Mouse (Mus musculus) CH12.LX (cell line): ENCODE measurements at regions not wholly inside any gene's neighbourhood (a gene's known extent, or its start where the extent isn't known, plus 50 kb on each side); places are given as distances from the start of the nearest gene placed in this dataset.

Experiments used
- DNase-seq: peaks from one replicate; pipeline ENCODE4 v3.0.0-alpha.2; 2013; ENCODE audit errors: extremely low read depth
- H3K27ac ChIP-seq: 2 replicates; pipeline ENCODE4 v1.5.1; 2012; ENCODE audit warnings: low read depth, mild to moderate bottlenecking, control low read depth, moderate library complexity; ENCODE audit not compliant: insufficient read depth
- H3K27me3 ChIP-seq: replicated peaks from 2 replicates; pipeline ENCODE3; 2012; ENCODE audit warnings: inconsistent platforms
- H3K36me3 ChIP-seq, 2 experiments: replicated peaks in 1 of 2; 2 replicates each; pipeline versions ENCODE3 to v1.6.1; 2012; ENCODE audit warnings: inconsistent platforms in 1 of 2, low read length in 1 of 2, mild to moderate bottlenecking in 1 of 2, mixed read lengths in 1 of 2, moderate library complexity in 1 of 2; ENCODE audit not compliant: control insufficient read depth in 1 of 2, insufficient read depth in 1 of 2
- H3K4me1 ChIP-seq, 2 experiments: 2 replicates each; pipeline ENCODE4 v1.6.1; 2012; ENCODE audit warnings: inconsistent platforms in 1 of 2, moderate library complexity in 1 of 2; ENCODE audit not compliant: insufficient read depth in 2 of 2, control insufficient read depth in 1 of 2
- H3K4me2 ChIP-seq: 2 replicates; pipeline ENCODE4 v1.6.1; 2012; ENCODE audit warnings: low read depth, mild to moderate bottlenecking, control low read depth; ENCODE audit not compliant: poor library complexity, insufficient read depth, severe bottlenecking
- H3K4me3 ChIP-seq, 3 experiments: fragments of 150-350 bp in 1 of 3; sonication (generic) in 1 of 3; replicated peaks in 1 of 3; 2 replicates each; pipeline versions ENCODE3 to v1.5.1; 2011 to 2012; ENCODE audit warnings: low read depth in 2 of 3, low read length in 2 of 3, mild to moderate bottlenecking in 2 of 3, moderate library complexity in 2 of 3, control low read depth in 1 of 3, improper control_type of control experiment in 1 of 3, inconsistent platforms in 1 of 3, mixed read lengths in 1 of 3; ENCODE audit not compliant: poor library complexity in 1 of 3
- H3K79me2 ChIP-seq: replicated peaks from 2 replicates; pipeline ENCODE4 v1.6.1; 2012; ENCODE audit warnings: mild to moderate bottlenecking, moderate library complexity; ENCODE audit not compliant: control insufficient read depth, poor library complexity, insufficient read depth, severe bottlenecking; ENCODE audit errors: extremely low read depth
- H3K9ac ChIP-seq: 2 replicates; pipeline ENCODE4 v1.6.1; 2012; ENCODE audit warnings: low read depth, mild to moderate bottlenecking, control low read depth, moderate library complexity; ENCODE audit not compliant: insufficient read depth
- H3K9me3 ChIP-seq: replicated peaks from 2 replicates; pipeline ENCODE3; 2012; ENCODE audit warnings: low read length, inconsistent platforms, mixed read lengths
- BHLHE40 ChIP-seq: IDR thresholded peaks from 2 replicates; pipeline ENCODE4 v1.6.1; 2011; ENCODE audit warnings: mild to moderate bottlenecking, low read depth, low read length, improper control_type of control experiment
- CHD2 ChIP-seq: IDR thresholded peaks from 2 replicates; pipeline ENCODE4 v1.6.1; 2011; ENCODE audit warnings: low read length, improper control_type of control experiment
- E2F4 ChIP-seq: IDR thresholded peaks from 2 replicates; pipeline ENCODE4 v1.6.1; 2011; ENCODE audit warnings: low read depth, low read length, improper control_type of control experiment; ENCODE audit not compliant: insufficient replicate concordance
- ETS1 ChIP-seq: conservative IDR thresholded peaks from 2 replicates; pipeline ENCODE4 v1.6.1; 2012; ENCODE audit warnings: low read depth, mild to moderate bottlenecking, inconsistent platforms, low read length, improper control_type of control experiment, moderate library complexity
- IRF4 ChIP-seq: IDR thresholded peaks from 2 replicates; pipeline ENCODE4 v1.6.1; 2014; ENCODE audit warnings: low read depth, mild to moderate bottlenecking, inconsistent platforms, low read length, improper control_type of control experiment
- JUN ChIP-seq: IDR thresholded peaks from 2 replicates; pipeline ENCODE4 v1.6.1; 2011; ENCODE audit warnings: low read depth, mild to moderate bottlenecking, low read length, improper control_type of control experiment, moderate library complexity; ENCODE audit not compliant: insufficient read depth
- MAFK ChIP-seq: IDR thresholded peaks from 2 replicates; pipeline ENCODE4 v1.6.1; 2011; ENCODE audit warnings: low read length, improper control_type of control experiment; ENCODE audit not compliant: insufficient replicate concordance
- MAZ ChIP-seq: IDR thresholded peaks from 2 replicates; pipeline ENCODE4 v1.6.1; 2012; ENCODE audit warnings: low read depth, mild to moderate bottlenecking, inconsistent platforms, low read length, improper control_type of control experiment, moderate library complexity
- MEF2A ChIP-seq: IDR thresholded peaks from 2 replicates; pipeline ENCODE4 v1.6.1; 2014; ENCODE audit warnings: low read depth, mild to moderate bottlenecking, inconsistent platforms, low read length, improper control_type of control experiment, borderline replicate concordance
- MXI1 ChIP-seq: IDR thresholded peaks from 2 replicates; pipeline ENCODE4 v1.6.1; 2011; ENCODE audit warnings: mild to moderate bottlenecking, low read depth, low read length, improper control_type of control experiment
- NELFE ChIP-seq: IDR thresholded peaks from 2 replicates; pipeline ENCODE4 v1.6.1; 2011; ENCODE audit warnings: low read depth, low read length, improper control_type of control experiment
- NRF1 ChIP-seq: IDR thresholded peaks from 2 replicates; pipeline ENCODE4 v1.6.1; 2014; ENCODE audit warnings: low read depth, mild to moderate bottlenecking, inconsistent platforms, low read length, improper control_type of control experiment, moderate library complexity
- PAX5 ChIP-seq: IDR thresholded peaks from 2 replicates; pipeline ENCODE4 v1.6.1; 2012; ENCODE audit warnings: low read length, inconsistent platforms, mixed read lengths
- POLR2A ChIP-seq: IDR thresholded peaks from 2 replicates; pipeline ENCODE4 v1.6.1; 2011; ENCODE audit warnings: low read depth, mild to moderate bottlenecking, improper control_type of control experiment, low read length
- POLR2AphosphoS2 ChIP-seq: IDR thresholded peaks from 2 replicates; pipeline ENCODE4 v1.6.1; 2011; ENCODE audit warnings: low read depth, low read length, improper control_type of control experiment
- RAD21 ChIP-seq: IDR thresholded peaks from 2 replicates; pipeline ENCODE4 v1.6.1; 2011; ENCODE audit warnings: low read depth, mild to moderate bottlenecking, low read length, improper control_type of control experiment, moderate library complexity
- SIN3A ChIP-seq: IDR thresholded peaks from 2 replicates; pipeline ENCODE4 v1.6.1; 2012; ENCODE audit warnings: low read length, improper control_type of control experiment, inconsistent platforms
- SMC3 ChIP-seq: IDR thresholded peaks from 2 replicates; pipeline ENCODE4 v1.6.1; 2011; ENCODE audit warnings: low read depth, low read length, improper control_type of control experiment
- TBP ChIP-seq: conservative IDR thresholded peaks from 2 replicates; pipeline ENCODE4 v1.6.1; 2011; ENCODE audit warnings: low read depth, low read length, improper control_type of control experiment
- USF1 ChIP-seq: IDR thresholded peaks from 2 replicates; pipeline ENCODE4 v1.6.1; 2014; ENCODE audit warnings: low read depth, mild to moderate bottlenecking, inconsistent platforms, low read length, improper control_type of control experiment
- USF2 ChIP-seq: conservative IDR thresholded peaks from 2 replicates; pipeline ENCODE4 v1.6.1; 2011; ENCODE audit warnings: low read depth, low read length, improper control_type of control experiment
- ZMIZ1 ChIP-seq: IDR thresholded peaks from 2 replicates; pipeline ENCODE4 v1.6.1; 2012; ENCODE audit warnings: low read depth, mild to moderate bottlenecking, inconsistent platforms, low read length, improper control_type of control experiment
- ZNF384 ChIP-seq: IDR thresholded peaks from 2 replicates; pipeline ENCODE4 v1.6.1; 2012; ENCODE audit warnings: low read depth, low read length, improper control_type of control experiment, inconsistent platforms
- dilution Hi-C: fragments of 300-500 bp; cut with MboI; formaldehyde crosslinking; loops from 2 replicates; pipeline ENCODE4 v1.14.3; 2020; ENCODE audit warnings: low sequenced_read_pairs; ENCODE audit not compliant: extremely low pct_unique_long_range_greater_than_20kb, extremely low pct_ligation_motif_present
- in situ Hi-C: fragments of 300-500 bp; cut with MboI; formaldehyde crosslinking; loops from 3 replicates; pipeline ENCODE4 v1.14.3; 2019; ENCODE audit warnings: low sequenced_read_pairs, low pct_ligation_motif_present, low pct_unique_long_range_greater_than_20kb, mixed read lengths

DNA sequence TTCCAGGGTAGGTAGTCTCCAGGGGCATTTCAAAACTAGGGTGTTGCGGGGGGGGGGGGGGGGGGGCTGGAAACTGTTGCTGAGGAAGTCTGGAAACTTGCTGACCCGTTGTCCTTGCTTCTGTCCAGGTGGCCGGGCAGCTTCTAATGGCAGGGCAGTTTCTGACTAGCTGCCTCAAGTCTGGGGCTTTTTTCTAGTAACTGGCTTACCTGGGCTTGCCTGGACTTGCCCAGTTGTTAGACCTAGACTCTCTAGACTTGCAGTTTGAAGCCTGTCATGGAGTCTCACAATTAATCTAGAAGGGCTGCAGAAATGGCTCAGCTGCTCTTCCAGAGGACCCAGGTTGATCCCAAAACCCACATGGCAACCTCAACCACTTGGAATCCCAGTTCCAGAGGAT, 220.7 kb downstream of the Fam43a start (continued):
- no peak for TF ChIP-seq E2F4
- TF ChIP-seq USF1, result no peak
- peak; percentile 59; the same call in 1 of the 2 replicates for TF ChIP-seq CHD2
- peak; percentile 47; the same call in 1 of the 2 replicates for TF ChIP-seq POLR2A
- TF ChIP-seq USF2, result no peak
- no peak for TF ChIP-seq JUN
- peak; percentile 66; the same call in 1 of the 2 replicates for TF ChIP-seq SIN3A
- peak; percentile 87 for TF ChIP-seq IRF4
- TF ChIP-seq ZNF384, result peak; percentile 79
- 0 out of 2 replicates have a peak, but pooled peaks have one; percentile 30 for TF ChIP-seq SMC3
- TF ChIP-seq MEF2A, result peak; percentile 91
- TF ChIP-seq TBP, result peak; percentile 45; the same call in 1 of the 2 replicates
- no peak for TF ChIP-seq ZMIZ1
- peak; percentile 8; the same call in 1 of the 2 replicates for TF ChIP-seq RAD21
- no peak for TF ChIP-seq NRF1
- TF ChIP-seq NELFE, result peak; percentile 34; the same call in 1 of the 2 replicates
- TF ChIP-seq MAFK, result peak; percentile 47; the same call in 1 of the 2 replicates
- no peak for TF ChIP-seq POLR2AphosphoS2
- no peak for TF ChIP-seq PAX5
- peak; percentile 39; the same call in 1 of the 2 replicates for TF ChIP-seq BHLHE40
- peak; percentile 69 for TF ChIP-seq ETS1
- no peak; the same call in 1 of the 2 replicates for TF ChIP-seq MXI1

DNA sequence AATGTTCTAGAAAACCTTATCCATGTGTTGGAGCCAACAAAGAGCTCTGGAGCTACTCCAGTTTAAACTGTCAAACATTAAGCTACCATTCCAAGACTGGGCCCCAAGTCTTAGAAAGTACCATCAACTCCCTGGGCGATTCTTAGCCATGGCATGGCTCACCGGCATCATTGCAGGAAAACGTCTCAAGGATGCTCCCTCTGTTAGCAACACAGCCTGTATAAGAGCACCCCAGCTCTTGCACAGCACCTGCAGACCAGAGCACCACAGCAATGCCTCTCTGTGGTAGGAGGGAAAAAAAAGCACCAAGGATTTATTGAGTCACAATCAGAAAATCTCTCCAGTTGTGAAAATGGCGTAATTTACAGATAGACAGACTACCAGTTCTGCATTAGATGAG, 221.2 kb downstream of the Fam43a start:
- Histone ChIP-seq H3K36me3 (no peaks in the 10 kb centered on the region), H3K27me3 (no peaks in the 10 kb centered on the region), H3K9me3 (no peaks in the 10 kb centered on the region), H3K4me1 (peaks cover 25 to 66% of the 10 kb centered on the region in 2 experiments), H3K27ac (peak overlapping the region; percentile 77), H3K79me2 (no peaks in the 10 kb centered on the region), H3K4me3 (no peak overlapping the region), H3K4me2 (peak overlapping the region; percentile 78), H3K9ac (peak overlapping the region; percentile 51; the same call in 1 of the 2 replicates)
- in situ Hi-C loops, result loop anchor here (10.0 kb wide), 1 partner anchor 114 kb away; no protein-coding TSS in a partner anchor
- no peak for TF ChIP-seq SIN3A
- no peak for TF ChIP-seq MAZ
- TF ChIP-seq NRF1, result no peak
- peak; percentile 5; the same call in 1 of the 2 replicates for TF ChIP-seq SMC3
- dilution Hi-C loops, result no loop called here
- no peak for DNase-seq
